Comparison of ENCODE assay signal across 7 mouse cellular contexts in the genomic region with DNA sequence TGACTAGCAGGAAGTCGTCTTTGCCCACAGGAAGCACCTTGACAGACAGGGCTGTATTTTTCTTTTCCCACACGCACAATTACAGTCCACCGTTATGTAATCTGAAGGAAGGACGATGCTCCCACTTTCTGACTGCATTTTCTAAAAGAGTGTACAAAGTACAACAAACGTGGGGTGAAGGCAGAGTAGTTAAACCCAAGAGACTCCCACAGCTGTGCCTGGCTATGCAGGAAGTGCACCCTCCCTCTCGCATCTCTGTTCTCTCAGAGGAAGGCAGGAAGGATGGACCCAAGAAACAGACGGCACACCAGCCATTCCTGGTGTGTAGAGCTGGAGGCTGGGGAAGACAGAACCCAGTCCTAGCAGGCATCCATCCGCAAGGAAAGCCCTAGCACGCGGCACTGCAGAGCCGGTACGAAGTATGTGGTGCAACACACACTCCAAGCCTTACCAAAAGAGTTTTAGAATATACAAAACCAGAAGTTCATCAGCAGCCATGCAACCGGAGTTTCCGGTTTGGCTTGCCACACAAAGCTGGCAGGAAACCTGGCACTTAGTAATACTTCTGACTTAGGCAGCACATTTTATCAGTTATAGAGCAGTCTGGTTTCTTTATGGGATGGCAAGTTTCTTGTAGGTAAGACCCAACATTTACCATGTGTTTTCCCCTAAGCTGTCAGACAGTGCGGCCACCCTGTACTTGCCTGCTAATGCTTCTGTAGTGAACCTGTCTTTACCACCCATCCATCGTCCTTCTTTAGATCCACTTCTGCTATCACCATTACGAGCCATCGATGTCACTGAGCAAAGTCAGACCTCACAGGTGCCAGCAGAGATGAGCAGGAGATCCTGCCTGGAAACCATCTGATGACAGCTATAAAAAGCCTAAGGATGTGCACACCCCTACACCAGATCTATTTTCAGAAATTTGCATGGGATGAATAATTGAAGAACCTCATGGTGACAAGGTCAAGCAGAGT. TPM values are rescaled to one million over a fixed set of nuclear protein-coding genes. Genes with fewer than 3 reads are reported as not detected.
DNase-seq lines count a peak whose midpoint lies in the region; ATAC-seq lines count a peak whose summit lies in the region.

No protein-coding gene starts in this region.

- peaks cover 33% of the 10 kb centered on the region; the same call in 1 of the 2 replicates for H3K36me3 ChIP-seq in limb, embryonic 12.5 days
- H3K36me3 ChIP-seq in limb, embryonic 10.5 days, result peaks cover 6% of the 10 kb centered on the region; the same call in 1 of the 2 replicates
- peaks cover 15% of the 10 kb centered on the region; the same call in 1 of the 2 replicates for H3K36me3 ChIP-seq in kidney, embryonic 14.5 days (ENCODE audit: control insufficient read depth, insufficient read depth, low read length)

- H3K4me1 ChIP-seq in limb, embryonic 12.5 days (replicated peaks), result no peaks in the 10 kb centered on the region
- no peaks in the 10 kb centered on the region for H3K4me1 ChIP-seq in limb, embryonic 10.5 days
- peaks cover 3% of the 10 kb centered on the region; the same call in 1 of the 2 replicates for H3K4me1 ChIP-seq in brown adipose tissue, adult 24 weeks (ENCODE audit: control insufficient read depth, insufficient read depth, insufficient read length, low read length)
- H3K4me1 ChIP-seq in kidney, embryonic 14.5 days (ENCODE audit: control insufficient read depth, insufficient read depth, low read length), result no peaks in the 10 kb centered on the region

- H3K27ac ChIP-seq in limb, embryonic 12.5 days, result 0 out of 2 replicates have a peak overlapping the region, but pooled peaks have one; percentile 31
- H3K27ac ChIP-seq in limb, embryonic 10.5 days, result no peak overlapping the region
- H3K27ac ChIP-seq in brown adipose tissue, adult 24 weeks (replicated peaks; ENCODE audit: low read depth, low read length), result 0 out of 2 replicates have a peak overlapping the region, but pooled peaks have one; percentile 8
- peak overlapping the region; percentile 55; the same call in 1 of the 2 replicates for H3K27ac ChIP-seq in kidney, embryonic 14.5 days (ENCODE audit: low read depth, low read length)

- H3K9me3 ChIP-seq in limb, embryonic 12.5 days, result no peaks in the 10 kb centered on the region
- H3K9me3 ChIP-seq in limb, embryonic 10.5 days (replicated peaks), result no peaks in the 10 kb centered on the region
- H3K9me3 ChIP-seq in kidney, embryonic 14.5 days (ENCODE audit: control insufficient read depth, low read length), result no peaks in the 10 kb centered on the region

- DNase-seq in limb, embryonic 10.5 days (ENCODE audit: low spot score), result no peak
- no peak for DNase-seq in cerebellum, adult 9-10 months
- no peak for DNase-seq in testis, postnatal 10 days (ENCODE audit: low spot score)

- ATAC-seq in limb, embryonic 12.5 days (ENCODE audit: insufficient number of reproducible peaks, insufficient read depth, low FRiP score, low TSS enrichment, low read depth), result no peak
- no peak for ATAC-seq in kidney, embryonic 14.5 days (ENCODE audit: low FRiP score, low TSS enrichment)
- ATAC-seq in neutrophil, adult 5-6 weeks (ENCODE audit: extremely low read depth, insufficient number of reproducible peaks, low FRiP score, poor library complexity, severe bottlenecking), result peak; percentile 39; the same call in 1 of the 2 replicates

- no peak overlapping the region for H3K4me2 ChIP-seq in limb, embryonic 12.5 days
- H3K4me2 ChIP-seq in kidney, embryonic 14.5 days (replicated peaks; ENCODE audit: low read depth, low read length), result no peak overlapping the region

- H3K9ac ChIP-seq in limb, embryonic 12.5 days (replicated peaks), result no peak overlapping the region
- H3K9ac ChIP-seq in kidney, embryonic 14.5 days (ENCODE audit: low read depth, low read length), result no peak overlapping the region

- 82% methylated on average over 18 of the region's 18 CpGs for WGBS in limb, embryonic 12.5 days
- WGBS in limb, embryonic 10.5 days, result 86% methylated on average over 18 of the region's 18 CpGs
- WGBS in kidney, embryonic 14.5 days, result 76% methylated on average over 18 of the region's 18 CpGs

- no peaks in the 10 kb centered on the region for H3K27me3 ChIP-seq in limb, embryonic 12.5 days
- H3K27me3 ChIP-seq in limb, embryonic 10.5 days (ENCODE audit: low read depth, poor library complexity, severe bottlenecking), result no peaks in the 10 kb centered on the region
- no peaks in the 10 kb centered on the region for H3K27me3 ChIP-seq in kidney, embryonic 14.5 days (ENCODE audit: control insufficient read depth, insufficient read depth, low read length)

- H3K4me3 ChIP-seq in limb, embryonic 12.5 days (replicated peaks), result no peak overlapping the region
- H3K4me3 ChIP-seq in limb, embryonic 10.5 days, result no peak overlapping the region
- H3K4me3 ChIP-seq in brown adipose tissue, adult 24 weeks (ENCODE audit: insufficient read depth, low read depth, low read length), result no peak overlapping the region
- H3K4me3 ChIP-seq in kidney, embryonic 14.5 days (ENCODE audit: low read length), result no peak overlapping the region

RNA-seq across cellular contexts. Expression of gene Ap1s3, which starts 39.7 kb away (rescaled TPM):
- 0.37 and 0.73 TPM in 2 replicates for polyA plus RNA-seq in limb, embryonic 12.5 days (2016; fragmentation: Nextera tagmentation; extraction: Ambion mirVana)
- 0.33 and 0.99 TPM in 2 replicates for polyA plus RNA-seq in limb, embryonic 10.5 days (2016; fragmentation: Nextera tagmentation; extraction: Ambion mirVana)
- polyA plus RNA-seq in brown adipose tissue, adult 24 weeks (2012; ENCODE audit: insufficient read depth, insufficient read length, missing spikeins), result 0.88 TPM in 1 of 2 replicates, not detected in the other
- polyA plus RNA-seq in kidney, embryonic 14.5 days (2014; fragmentation: Nextera tagmentation; extraction: Ambion mirVana), result 0.92 and 2.0 TPM in 2 replicates
- total RNA-seq in neutrophil, adult 5-6 weeks (2017), result 11.8 and 16.4 TPM in 2 replicates
